Mouse (Mus musculus): ENCODE results near the gene Grin3b. TPM values are rescaled to one million over a fixed set of nuclear protein-coding genes. Genes with fewer than 3 reads are reported as not detected.

Gene Grin3b
- polyA plus RNA-seq, 1 experiment = not detected

GRCm38 (mm10) chr10:80020603-80021319, 50.2 kb downstream of the Grin3b start:
- 82% methylated on average over 18 of the region's 18 CpGs for WGBS
- Histone ChIP-seq H3K27ac (ENCODE audit: control insufficient read depth, insufficient read depth, low read depth, low read length, poor library complexity) (no peak overlapping the region), H3K4me3 (replicated peaks; ENCODE audit: control insufficient read depth, low read depth, low read length) (no peak overlapping the region), H3K4me1 (ENCODE audit: control insufficient read depth, insufficient read depth, low read length) (peaks cover 11% of the 10 kb centered on the region)
- TF ChIP-seq CTCF (IDR thresholded peaks at IDR 0.05; ENCODE audit: control insufficient read depth, insufficient read depth, low read length) (no peak), POLR2A (IDR thresholded peaks at IDR 0.05; ENCODE audit: borderline replicate concordance, control insufficient read depth, low read depth, low read length) (peak; percentile 26; the same call in 1 of the 2 replicates)

GRCm38 (mm10) chr10:80021320-80021641, 50.8 kb downstream of the Grin3b start:
- 76% methylated on average over 13 of the region's 13 CpGs for WGBS
- Histone ChIP-seq H3K4me3 (replicated peaks; ENCODE audit: control insufficient read depth, low read depth, low read length) (no peak overlapping the region), H3K4me1 (ENCODE audit: control insufficient read depth, insufficient read depth, low read length) (peaks cover 10% of the 10 kb centered on the region), H3K27ac (ENCODE audit: control insufficient read depth, insufficient read depth, low read depth, low read length, poor library complexity) (no peak overlapping the region)
- TF ChIP-seq CTCF (IDR thresholded peaks at IDR 0.05; ENCODE audit: control insufficient read depth, insufficient read depth, low read length) (no peak), POLR2A (IDR thresholded peaks at IDR 0.05; ENCODE audit: borderline replicate concordance, control insufficient read depth, low read depth, low read length) (no peak)

DNA sequence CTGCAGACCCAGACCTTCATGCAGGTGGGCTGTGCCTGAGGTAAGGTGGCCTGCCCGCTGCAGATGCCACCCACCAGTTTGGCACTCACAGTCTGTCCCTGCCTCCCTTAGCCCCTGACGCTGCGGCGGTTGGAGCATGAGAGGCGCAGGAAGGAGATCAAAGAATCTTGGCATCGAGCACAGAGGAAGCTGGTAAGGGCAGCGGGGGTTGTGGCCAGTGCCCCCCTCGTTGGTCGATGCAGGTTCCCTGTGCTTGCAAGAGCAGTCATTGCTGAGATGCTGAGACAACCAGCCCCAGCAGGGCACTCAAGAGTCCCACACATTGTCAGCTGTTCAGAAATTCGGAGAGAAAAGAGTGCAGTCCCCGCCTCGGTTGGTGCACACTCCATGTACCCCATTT, 51.6 kb downstream of the Grin3b start:
- no peak overlapping the region for H3K4me3 ChIP-seq (replicated peaks; ENCODE audit: control insufficient read depth, low read depth, low read length)
- no peak for TF ChIP-seq CTCF (IDR thresholded peaks at IDR 0.05; ENCODE audit: control insufficient read depth, insufficient read depth, low read length)
- TF ChIP-seq POLR2A (IDR thresholded peaks at IDR 0.05; ENCODE audit: borderline replicate concordance, control insufficient read depth, low read depth, low read length) = no peak
- peaks cover 9% of the 10 kb centered on the region for H3K4me1 ChIP-seq (ENCODE audit: control insufficient read depth, insufficient read depth, low read length)
- 17% methylated on average over 12 of the region's 12 CpGs for WGBS
- peak overlapping the region; percentile 28 for H3K27ac ChIP-seq (ENCODE audit: control insufficient read depth, insufficient read depth, low read depth, low read length, poor library complexity)

DNA sequence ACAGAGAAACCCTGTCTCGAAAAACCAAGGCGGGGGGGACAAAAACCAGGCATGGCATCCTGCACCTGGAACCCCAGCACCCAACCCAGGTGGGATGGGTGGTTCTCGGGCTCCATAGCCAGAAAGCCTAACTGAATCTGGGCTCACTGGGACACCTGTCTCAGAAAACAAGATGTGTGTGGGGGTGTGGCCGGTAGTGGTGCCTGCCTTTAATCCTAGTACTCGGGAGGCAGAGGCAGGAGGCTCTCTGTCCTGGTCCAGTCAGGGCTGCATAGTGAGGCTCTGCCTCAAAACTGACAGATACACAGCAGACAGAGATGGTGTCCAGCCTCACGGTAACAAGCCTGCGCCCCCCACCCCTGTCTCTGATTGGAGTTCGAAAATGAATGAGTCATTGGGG, 52.3 kb downstream of the Grin3b start:
- H3K27ac ChIP-seq (ENCODE audit: control insufficient read depth, insufficient read depth, low read depth, low read length, poor library complexity) = no peak overlapping the region
- TF ChIP-seq CTCF (IDR thresholded peaks at IDR 0.05; ENCODE audit: control insufficient read depth, insufficient read depth, low read length) = no peak
- no peak for TF ChIP-seq POLR2A (IDR thresholded peaks at IDR 0.05; ENCODE audit: borderline replicate concordance, control insufficient read depth, low read depth, low read length)
- H3K4me1 ChIP-seq (ENCODE audit: control insufficient read depth, insufficient read depth, low read length) = peaks cover 9% of the 10 kb centered on the region
- 78% methylated on average over 8 of the region's 8 CpGs for WGBS
- no peak overlapping the region for H3K4me3 ChIP-seq (replicated peaks; ENCODE audit: control insufficient read depth, low read depth, low read length)

DNA sequence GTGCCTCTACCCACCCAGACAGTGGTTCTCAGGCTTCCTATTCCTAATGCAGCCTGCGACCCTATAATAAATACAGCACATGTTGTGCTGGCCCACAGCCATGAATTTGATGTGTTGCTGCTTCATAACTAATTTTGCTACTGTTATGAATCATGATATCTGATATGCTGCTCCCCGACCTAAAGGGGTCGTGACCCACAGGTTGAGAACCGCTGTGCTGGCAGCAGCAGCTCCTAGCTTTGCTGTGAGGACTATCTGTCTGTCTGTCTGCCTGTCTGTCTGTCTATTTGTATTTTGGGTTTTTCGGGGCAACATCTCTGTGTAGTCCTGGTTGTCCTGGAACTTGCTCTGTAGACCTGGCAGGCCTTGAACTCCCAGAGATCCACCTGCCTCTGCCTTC, 53.2 kb downstream of the Grin3b start:
- TF ChIP-seq CTCF (IDR thresholded peaks at IDR 0.05; ENCODE audit: control insufficient read depth, insufficient read depth, low read length) = no peak
- TF ChIP-seq POLR2A (IDR thresholded peaks at IDR 0.05; ENCODE audit: borderline replicate concordance, control insufficient read depth, low read depth, low read length) = no peak
- peak overlapping the region; percentile 72 for H3K27ac ChIP-seq (ENCODE audit: control insufficient read depth, insufficient read depth, low read depth, low read length, poor library complexity)
- peaks cover 7% of the 10 kb centered on the region for H3K4me1 ChIP-seq (ENCODE audit: control insufficient read depth, insufficient read depth, low read length)
- H3K4me3 ChIP-seq (replicated peaks; ENCODE audit: control insufficient read depth, low read depth, low read length) = no peak overlapping the region
- WGBS = 50% methylated on average over 5 of the region's 5 CpGs

DNA sequence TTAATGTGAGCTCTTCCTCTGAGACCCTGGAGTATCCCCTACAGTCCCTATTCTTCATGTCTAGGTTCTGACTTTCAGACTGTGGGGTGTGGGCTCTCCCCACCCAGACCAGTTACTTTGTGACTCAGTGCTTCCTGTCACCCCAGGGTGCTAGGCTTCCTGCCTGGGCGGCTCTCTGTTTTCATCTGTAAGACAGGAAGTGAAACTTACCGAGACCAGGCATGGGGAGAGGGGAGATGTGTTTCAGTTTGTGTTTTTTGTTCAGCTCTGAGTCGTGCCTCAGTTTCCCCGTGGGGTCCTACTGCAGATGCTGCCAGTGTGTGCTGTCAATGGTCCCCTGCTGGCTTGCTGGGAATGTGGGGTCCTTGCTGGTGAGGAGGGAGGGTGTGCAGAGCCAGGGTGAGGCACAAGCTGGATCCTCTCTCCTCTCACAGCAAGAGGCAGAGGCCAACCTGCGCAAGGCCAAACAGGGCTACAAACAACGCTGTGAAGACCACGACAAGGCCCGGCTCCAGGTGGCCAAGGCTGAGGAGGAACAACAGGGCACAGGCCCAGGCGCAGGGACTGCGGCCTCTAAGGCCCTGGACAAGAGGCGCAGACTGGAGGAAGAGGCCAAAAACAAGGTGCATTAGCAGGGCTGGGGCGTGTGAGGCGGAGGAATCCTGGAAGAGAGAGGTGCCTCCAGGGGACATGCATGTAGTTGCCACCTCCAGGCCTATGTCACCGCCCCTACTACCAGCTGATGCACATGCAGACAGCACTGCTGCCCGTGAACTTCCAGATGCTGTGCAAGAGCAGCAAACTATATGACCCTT, 53.9 kb downstream of the Grin3b start:
- peak overlapping the region; percentile 73 for H3K27ac ChIP-seq (ENCODE audit: control insufficient read depth, insufficient read depth, low read depth, low read length, poor library complexity)
- H3K4me1 ChIP-seq (ENCODE audit: control insufficient read depth, insufficient read depth, low read length) = peaks cover 7% of the 10 kb centered on the region
- WGBS = 61% methylated on average over 15 of the region's 15 CpGs
- peak overlapping the region; percentile 28 for H3K4me3 ChIP-seq (replicated peaks; ENCODE audit: control insufficient read depth, low read depth, low read length)
- no peak for TF ChIP-seq POLR2A (IDR thresholded peaks at IDR 0.05; ENCODE audit: borderline replicate concordance, control insufficient read depth, low read depth, low read length)
- TF ChIP-seq CTCF (IDR thresholded peaks at IDR 0.05; ENCODE audit: control insufficient read depth, insufficient read depth, low read length) = no peak

GRCm38 (mm10) chr10:80025044-80025347, 54.5 kb downstream of the Grin3b start:
- H3K4me3 ChIP-seq (replicated peaks; ENCODE audit: control insufficient read depth, low read depth, low read length) = no peak overlapping the region
- no peak for TF ChIP-seq CTCF (IDR thresholded peaks at IDR 0.05; ENCODE audit: control insufficient read depth, insufficient read depth, low read length)
- no peak for TF ChIP-seq POLR2A (IDR thresholded peaks at IDR 0.05; ENCODE audit: borderline replicate concordance, control insufficient read depth, low read depth, low read length)
- peaks cover 7% of the 10 kb centered on the region for H3K4me1 ChIP-seq (ENCODE audit: control insufficient read depth, insufficient read depth, low read length)
- peak overlapping the region; percentile 73; the same call in 1 of the 2 replicates for H3K27ac ChIP-seq (ENCODE audit: control insufficient read depth, insufficient read depth, low read depth, low read length, poor library complexity)
- WGBS = 65% methylated on average over 4 of the region's 4 CpGs

- Histone ChIP-seq H3K4me1 (ENCODE audit: control insufficient read depth, insufficient read depth, low read length) (peaks cover 7% of the 10 kb centered on the region), H3K27ac (ENCODE audit: control insufficient read depth, insufficient read depth, low read depth, low read length, poor library complexity) (peak overlapping the region; percentile 73; the same call in 1 of the 2 replicates), H3K4me3 (replicated peaks; ENCODE audit: control insufficient read depth, low read depth, low read length) (no peak overlapping the region)
- 81% methylated on average over 10 of the region's 10 CpGs for WGBS
- TF ChIP-seq CTCF (IDR thresholded peaks at IDR 0.05; ENCODE audit: control insufficient read depth, insufficient read depth, low read length) (no peak), POLR2A (IDR thresholded peaks at IDR 0.05; ENCODE audit: borderline replicate concordance, control insufficient read depth, low read depth, low read length) (no peak)
Observed at GRCm38 (mm10) chr10:80025463-80025862, 54.9 kb downstream of the Grin3b start.

All from bone marrow, adult 2 months (tissue).